Mouse (Mus musculus) ES-Bruce4 (cell line): ENCODE data around the gene Ephb6. TPM values are rescaled to one million over a fixed set of nuclear protein-coding genes. Genes with fewer than 3 reads are reported as not detected.

ENCODE experiments used
- H3K27ac ChIP-seq: 2 replicates; pipeline ENCODE4 v1.5.1; 2012; ENCODE audit warnings: low read length, inconsistent platforms; ENCODE audit not compliant: insufficient read depth
- H3K27me3 ChIP-seq: 2 replicates; pipeline ENCODE4 v1.6.1; 2012; ENCODE audit warnings: mild to moderate bottlenecking, low read length, inconsistent platforms; ENCODE audit not compliant: control insufficient read depth, poor library complexity, insufficient read depth, severe bottlenecking
- H3K36me3 ChIP-seq: 2 replicates; pipeline ENCODE4 v1.6.1; 2012; ENCODE audit warnings: inconsistent platforms, mild to moderate bottlenecking, low read length, moderate library complexity; ENCODE audit not compliant: control insufficient read depth, poor library complexity, insufficient read depth, severe bottlenecking
- H3K4me1 ChIP-seq: one replicate; pipeline ENCODE4 v1.8.1; 2011; ENCODE audit warnings: low read length; ENCODE audit not compliant: control insufficient read depth, insufficient read depth
- H3K4me3 ChIP-seq: 2 replicates; pipeline ENCODE4 v1.5.1; 2011; ENCODE audit warnings: low read depth, mild to moderate bottlenecking, low read length
- H3K9ac ChIP-seq: 2 replicates; pipeline ENCODE4 v1.6.1; 2012; ENCODE audit warnings: low read depth, mild to moderate bottlenecking, inconsistent platforms; ENCODE audit not compliant: poor library complexity, severe bottlenecking
- H3K9me3 ChIP-seq: replicated peaks from 2 replicates; pipeline ENCODE4 v1.6.1; 2012; ENCODE audit warnings: mild to moderate bottlenecking, low read length, inconsistent platforms; ENCODE audit not compliant: control insufficient read depth, poor library complexity, insufficient read depth, severe bottlenecking
- CTCF ChIP-seq: IDR thresholded peaks from one replicate; pipeline ENCODE4 v1.8.1; 2011; ENCODE audit warnings: low read depth, low read length
- EP300 ChIP-seq: IDR thresholded peaks from 2 replicates; pipeline ENCODE4 v1.6.1; 2011; ENCODE audit warnings: low read depth, low read length; ENCODE audit not compliant: insufficient read depth
- POLR2A ChIP-seq: IDR thresholded peaks from one replicate; pipeline ENCODE4 v1.8.1; 2011; ENCODE audit warnings: low read length; ENCODE audit not compliant: insufficient read depth
- polyA plus RNA-seq: library from polyadenylated mRNA; stranded (reverse); fragments of >200 nt; gene quantifications from 2 replicates; pipeline ENCODE4 v1.2.4, GENCODE M21; 2011; ENCODE audit warnings: low read depth; ENCODE audit not compliant: missing spikeins, insufficient read depth, insufficient read length

Ephb6 gene
- polyA plus RNA-seq, 1 experiment, result 5.7 TPM

DNA sequence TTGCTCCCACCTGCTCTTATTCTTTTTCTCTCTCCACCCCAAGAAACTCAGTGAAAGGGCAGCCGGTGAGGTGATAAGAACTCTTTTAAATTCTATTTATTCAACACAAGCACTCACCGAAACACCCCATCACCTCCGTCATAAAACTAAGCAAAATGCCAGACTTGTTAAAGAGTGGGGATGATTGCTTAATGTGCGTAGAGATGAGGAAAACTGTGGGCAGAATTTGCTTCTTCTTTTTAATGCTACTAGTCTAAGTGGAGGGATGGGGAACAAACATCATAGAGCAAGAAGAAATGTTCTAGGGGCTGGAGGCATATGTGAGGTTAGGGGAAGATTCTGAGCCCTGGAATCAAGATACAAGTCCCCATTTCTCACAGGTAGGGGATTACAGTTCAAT lies 37.5 kb downstream of the Ephb6 start:
- no peaks in the 10 kb centered on the region for H3K36me3 ChIP-seq
- TF ChIP-seq EP300 (no peak), POLR2A (no peak), CTCF (no peak)

DNA sequence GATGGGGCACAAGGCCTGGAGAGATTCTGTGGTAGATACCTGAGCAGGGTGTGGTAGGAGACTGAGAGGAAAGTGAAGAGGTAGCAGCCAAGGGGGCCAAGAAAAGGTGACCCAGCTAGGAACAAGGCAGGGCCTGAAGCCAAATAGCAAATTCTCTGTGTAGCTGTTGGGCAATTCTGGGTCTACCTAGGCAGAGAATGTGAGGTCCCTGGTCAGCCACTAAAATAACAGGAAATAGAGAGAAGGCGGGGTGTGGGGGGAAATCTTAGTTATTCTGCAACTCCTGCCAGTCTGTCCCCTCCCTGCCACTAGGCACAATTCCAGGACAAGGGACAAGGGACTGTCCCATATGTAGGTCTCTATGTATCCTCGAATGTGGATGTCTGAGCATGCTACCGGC lies 37.9 kb downstream of the Ephb6 start:
- Histone ChIP-seq H3K4me1 (no peaks in the 10 kb centered on the region), H3K9me3 (no peaks in the 10 kb centered on the region), H3K27ac (no peak overlapping the region), H3K27me3 (no peaks in the 10 kb centered on the region; the same call in 1 of the 2 replicates), H3K4me3 (no peak overlapping the region), H3K9ac (no peak overlapping the region), H3K36me3 (no peaks in the 10 kb centered on the region)
- TF ChIP-seq CTCF (no peak), POLR2A (no peak), EP300 (no peak)

More for the DNA sequence above, 37.5 kb downstream of the Ephb6 start:
- no peak overlapping the region for H3K27ac ChIP-seq
- no peaks in the 10 kb centered on the region for H3K4me1 ChIP-seq
- no peaks in the 10 kb centered on the region; the same call in 1 of the 2 replicates for H3K27me3 ChIP-seq
- H3K9ac ChIP-seq, result no peak overlapping the region
- H3K4me3 ChIP-seq, result no peak overlapping the region
- H3K9me3 ChIP-seq, result no peaks in the 10 kb centered on the region

- Histone ChIP-seq H3K9me3 (no peaks in the 10 kb centered on the region), H3K27ac (no peak overlapping the region), H3K9ac (no peak overlapping the region), H3K27me3 (no peaks in the 10 kb centered on the region; the same call in 1 of the 2 replicates), H3K4me3 (no peak overlapping the region), H3K4me1 (no peaks in the 10 kb centered on the region), H3K36me3 (no peaks in the 10 kb centered on the region)
- no peak for TF ChIP-seq POLR2A
- no peak for TF ChIP-seq EP300
- no peak for TF ChIP-seq CTCF
Observed at GRCm38 (mm10) chr6:41646220-41646619, 40.9 kb downstream of the Ephb6 start.

DNA sequence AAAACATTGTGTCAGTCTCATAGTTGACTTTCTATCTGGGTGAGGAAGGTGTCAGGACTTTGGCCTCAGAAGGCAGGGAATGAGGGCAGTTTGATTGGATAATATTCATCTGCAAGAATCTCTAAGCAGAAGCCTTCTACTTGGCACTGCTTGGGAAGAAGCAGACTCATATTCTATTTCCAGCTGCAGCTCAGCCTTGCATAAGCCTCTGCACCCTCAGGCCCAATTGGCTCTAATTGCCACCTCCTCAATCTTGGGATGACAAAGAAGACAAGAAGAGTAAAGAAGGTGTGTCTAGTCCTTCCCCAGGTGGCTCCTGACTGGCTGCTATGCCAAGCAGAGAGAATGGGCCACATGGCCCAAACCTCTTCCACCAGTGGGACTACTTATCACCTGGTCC lies 41.4 kb downstream of the Ephb6 start:
- H3K27me3 ChIP-seq, result no peaks in the 10 kb centered on the region; the same call in 1 of the 2 replicates
- H3K4me3 ChIP-seq, result no peak overlapping the region
- no peak for TF ChIP-seq POLR2A
- TF ChIP-seq EP300, result no peak
- TF ChIP-seq CTCF, result no peak
- no peak overlapping the region for H3K27ac ChIP-seq
- H3K36me3 ChIP-seq, result no peaks in the 10 kb centered on the region
- H3K9me3 ChIP-seq, result no peaks in the 10 kb centered on the region
- H3K4me1 ChIP-seq, result no peaks in the 10 kb centered on the region
- H3K9ac ChIP-seq, result no peak overlapping the region

DNA sequence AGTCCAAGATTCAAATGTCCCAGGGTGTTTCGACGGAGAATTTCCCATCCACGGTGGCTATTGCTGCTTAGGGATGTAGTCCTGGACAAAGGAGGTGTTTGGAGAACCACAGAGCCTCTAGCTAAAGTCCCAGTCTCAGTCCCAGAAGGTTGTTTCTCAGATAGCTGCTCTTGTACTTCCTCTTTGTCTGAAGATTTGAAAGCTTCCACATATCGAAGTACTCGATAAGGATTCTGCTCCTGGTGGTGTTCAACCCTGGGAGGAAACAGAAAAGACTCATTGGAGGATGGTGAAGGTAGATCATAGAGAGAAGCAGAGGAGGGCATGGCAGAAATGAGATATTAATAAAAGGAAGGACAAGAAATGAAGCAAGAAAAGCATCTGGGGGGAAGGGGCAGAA lies 47.9 kb downstream of the Ephb6 start:
- H3K27ac ChIP-seq, result no peak overlapping the region
- no peak overlapping the region for H3K4me3 ChIP-seq
- no peaks in the 10 kb centered on the region for H3K4me1 ChIP-seq

GRCm38 (mm10) chr6:41654648-41655047 lies 49.4 kb downstream of the Ephb6 start:
- no peak overlapping the region for H3K4me3 ChIP-seq
- no peak overlapping the region for H3K9ac ChIP-seq
- H3K9me3 ChIP-seq, result no peaks in the 10 kb centered on the region

More for the DNA sequence above, 47.9 kb downstream of the Ephb6 start:
- Histone ChIP-seq H3K9ac (no peak overlapping the region), H3K36me3 (no peaks in the 10 kb centered on the region), H3K9me3 (no peaks in the 10 kb centered on the region), H3K27me3 (no peaks in the 10 kb centered on the region)
- no peak for TF ChIP-seq EP300
- no peak for TF ChIP-seq CTCF
- no peak for TF ChIP-seq POLR2A

More at GRCm38 (mm10) chr6:41654648-41655047, 49.4 kb downstream of the Ephb6 start:
- Histone ChIP-seq H3K27me3 (no peaks in the 10 kb centered on the region), H3K36me3 (no peaks in the 10 kb centered on the region), H3K4me1 (no peaks in the 10 kb centered on the region), H3K27ac (no peak overlapping the region)
- no peak for TF ChIP-seq CTCF
- no peak for TF ChIP-seq EP300
- no peak for TF ChIP-seq POLR2A
